24 mouse cellular contexts compared by ENCODE assay signal in genomic region chrX:73942294-73942693, GRCm38 (mm10).
"Had no signal": no experiment of that assay in that cellular context is flagged by ENCODE, and none has a peak within 500 bp of the region (broad histone marks: within the 10 kb centered on the region; RNA-seq: fewer than 3 reads in every experiment).

No protein-coding gene starts in this region.

- H3K27ac ChIP-seq: gastrocnemius, adult 2 months; heart, embryonic 10.5 days; hindbrain, embryonic 10.5 days; hindbrain, embryonic 12.5 days; hindbrain, embryonic 14.5 days; layer of hippocampus, adult 2 months; left cerebral cortex, adult 2 months; limb, embryonic 13.5 days; limb, embryonic 15.5 days; liver, embryonic 12.5 days; liver, embryonic 14.5 days had no signal

- H3K4me2 ChIP-seq: hindbrain, embryonic 12.5 days; hindbrain, embryonic 14.5 days; limb, embryonic 13.5 days; limb, embryonic 15.5 days; liver, embryonic 12.5 days had no signal

- H3K4me1 ChIP-seq: heart, embryonic 10.5 days; hindbrain, embryonic 10.5 days; hindbrain, embryonic 12.5 days; limb, embryonic 13.5 days; limb, embryonic 15.5 days; liver, embryonic 12.5 days had no signal

- H3K9me3 ChIP-seq: heart, embryonic 10.5 days; hindbrain, embryonic 10.5 days; hindbrain, embryonic 12.5 days; limb, embryonic 13.5 days; limb, embryonic 15.5 days; liver, embryonic 12.5 days had no signal

- H3K9ac ChIP-seq: forebrain, postnatal 0 days; hindbrain, embryonic 12.5 days; hindbrain, embryonic 14.5 days; limb, embryonic 13.5 days; limb, embryonic 15.5 days; liver, embryonic 12.5 days; liver, embryonic 14.5 days had no signal

- ATAC-seq: forebrain, postnatal 0 days; hindbrain, embryonic 16.5 days; inflammation-experienced regulatory T-cells, adult 6 months; liver, embryonic 12.5 days had no signal

- H3K27me3 ChIP-seq: hindbrain, embryonic 12.5 days; limb, embryonic 13.5 days; limb, embryonic 15.5 days; liver, embryonic 12.5 days had no signal

- H3K4me3 ChIP-seq: gastrocnemius, adult 2 months; heart, embryonic 10.5 days; hindbrain, embryonic 10.5 days; hindbrain, embryonic 12.5 days; layer of hippocampus, adult 2 months; left cerebral cortex, adult 2 months; limb, embryonic 13.5 days; limb, embryonic 15.5 days; liver, embryonic 12.5 days had no signal

- DNase-seq: forebrain, postnatal 0 days; gastrocnemius, adult 2 months; gastrocnemius, postnatal 10 days; gastrocnemius, postnatal 25 days; heart, postnatal 14 days; heart, postnatal 4 days; kidney, adult 18-20 months; kidney, adult 8-10 months; kidney, postnatal 10 days; kidney, postnatal 25 days; kidney, postnatal 4 days; left cerebral cortex, postnatal 4 days had no signal
